Mouse (Mus musculus): Measurements from ENCODE around the gene Zfp580. TPM values are rescaled to one million over a fixed set of nuclear protein-coding genes. Genes with fewer than 3 reads are reported as not detected.
A peak's percentile ranks its signal among the peaks of the same experiment; 100 is the strongest.

The Zfp580 gene
- polyA plus RNA-seq, 1 experiment from 2014 or later, result 15.2 TPM

GRCm38 (mm10) chr7:5044981-5045380 is 6.4 kb upstream of the Zfp580 start:
- Histone ChIP-seq H3K4me2 (ENCODE audit: low read depth, low read length) (no peak overlapping the region), H3K27ac (ENCODE audit: low read length) (no peak overlapping the region), H3K36me3 (ENCODE audit: control insufficient read depth, insufficient read depth) (0 out of 2 replicates have a peak, but pooled peaks cover 3% of the 10 kb centered on the region), H3K4me3 (ENCODE audit: low read length) (no peak overlapping the region), H3K9ac (ENCODE audit: low read length) (no peak overlapping the region), H3K4me1 (ENCODE audit: control insufficient read depth, insufficient read depth, low read length) (no peaks in the 10 kb centered on the region), H3K9me3 (replicated peaks; ENCODE audit: control insufficient read depth, low read length) (no peaks in the 10 kb centered on the region), H3K27me3 (ENCODE audit: control insufficient read depth, insufficient read depth, low read length) (no peaks in the 10 kb centered on the region)
- no peak for ATAC-seq (replicated peaks; ENCODE audit: extremely low read depth, insufficient read depth, low FRiP score)
- WGBS, result 49% methylated on average over 2 of the region's 2 CpGs

GRCm38 (mm10) chr7:5046112-5046511 is 5.2 kb upstream of the Zfp580 start:
- H3K27me3 ChIP-seq (ENCODE audit: control insufficient read depth, insufficient read depth, low read length), result no peaks in the 10 kb centered on the region
- H3K4me3 ChIP-seq (ENCODE audit: low read length), result no peak overlapping the region
- no peak overlapping the region for H3K4me2 ChIP-seq (ENCODE audit: low read depth, low read length)
- H3K9ac ChIP-seq (ENCODE audit: low read length), result no peak overlapping the region
- 62% methylated on average over 2 of the region's 2 CpGs for WGBS
- ATAC-seq (replicated peaks; ENCODE audit: extremely low read depth, insufficient read depth, low FRiP score), result no peak
- H3K4me1 ChIP-seq (ENCODE audit: control insufficient read depth, insufficient read depth, low read length), result peaks cover 3% of the 10 kb centered on the region; the same call in 1 of the 2 replicates
- no peaks in the 10 kb centered on the region for H3K36me3 ChIP-seq (ENCODE audit: control insufficient read depth, insufficient read depth)
- no peak overlapping the region for H3K27ac ChIP-seq (ENCODE audit: low read length)
- H3K9me3 ChIP-seq (replicated peaks; ENCODE audit: control insufficient read depth, low read length), result no peaks in the 10 kb centered on the region

DNA sequence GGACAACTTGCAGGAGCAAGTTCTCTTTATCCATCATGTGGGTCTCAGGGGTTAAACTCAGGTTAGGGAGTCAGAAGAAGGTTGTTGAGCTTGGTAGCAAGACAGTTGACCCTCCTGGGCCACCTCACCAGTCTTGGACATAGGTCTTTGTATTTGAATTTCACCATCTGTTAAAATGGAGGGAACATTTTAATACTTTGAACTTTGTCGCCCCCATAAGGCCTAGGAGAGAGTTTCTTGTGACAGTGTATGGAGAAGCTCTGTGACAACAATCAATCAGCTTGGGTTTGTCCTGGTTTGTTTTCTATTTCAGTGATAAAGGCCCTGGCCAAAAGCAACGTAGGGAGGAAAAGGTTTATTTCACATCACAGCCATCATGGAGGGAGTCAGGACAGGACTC is 4.0 kb upstream of the Zfp580 start:
- Histone ChIP-seq H3K4me3 (ENCODE audit: low read length) (no peak overlapping the region), H3K9ac (ENCODE audit: low read length) (no peak overlapping the region), H3K27ac (ENCODE audit: low read length) (no peak overlapping the region), H3K27me3 (ENCODE audit: control insufficient read depth, insufficient read depth, low read length) (peaks cover 5% of the 10 kb centered on the region; the same call in 1 of the 2 replicates), H3K4me2 (ENCODE audit: low read depth, low read length) (no peak overlapping the region), H3K4me1 (ENCODE audit: control insufficient read depth, insufficient read depth, low read length) (peaks cover 8% of the 10 kb centered on the region), H3K9me3 (replicated peaks; ENCODE audit: control insufficient read depth, low read length) (no peaks in the 10 kb centered on the region), H3K36me3 (ENCODE audit: control insufficient read depth, insufficient read depth) (no peaks in the 10 kb centered on the region)
- WGBS, result 17% methylated on average over 2 of the region's 2 CpGs
- no peak for ATAC-seq (replicated peaks; ENCODE audit: extremely low read depth, insufficient read depth, low FRiP score)

DNA sequence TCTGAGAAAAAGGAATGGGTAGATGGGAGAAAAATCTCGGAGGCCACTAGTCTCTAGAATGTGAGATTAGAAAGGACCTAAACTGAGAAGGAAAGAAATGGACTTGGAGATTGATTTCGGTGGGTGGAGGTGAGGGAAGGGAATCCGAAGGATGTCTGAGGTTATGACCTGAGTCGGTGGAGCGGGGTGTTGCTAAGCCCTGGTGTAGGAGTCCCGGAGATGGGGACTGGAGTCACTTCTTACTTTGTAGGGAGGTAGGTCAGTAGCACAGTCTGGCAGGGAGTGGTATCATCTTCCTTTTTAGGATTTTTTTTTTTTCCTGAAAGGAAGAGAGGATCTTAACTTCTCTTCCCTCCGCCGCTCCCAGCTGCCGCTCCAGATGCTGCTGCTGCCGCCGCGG is 1.1 kb downstream of the Zfp580 start:
- 6% methylated on average over 12 of the region's 12 CpGs for WGBS
- Histone ChIP-seq H3K27me3 (ENCODE audit: control insufficient read depth, insufficient read depth, low read length) (peaks cover 48% of the 10 kb centered on the region), H3K4me3 (ENCODE audit: low read length) (peak overlapping the region; percentile 78), H3K4me2 (ENCODE audit: low read depth, low read length) (peak overlapping the region; percentile 92), H3K36me3 (ENCODE audit: control insufficient read depth, insufficient read depth) (no peaks in the 10 kb centered on the region), H3K9ac (ENCODE audit: low read length) (no peak overlapping the region; the same call in 1 of the 2 replicates), H3K27ac (ENCODE audit: low read length) (no peak overlapping the region), H3K4me1 (ENCODE audit: control insufficient read depth, insufficient read depth, low read length) (peaks cover 26% of the 10 kb centered on the region), H3K9me3 (replicated peaks; ENCODE audit: control insufficient read depth, low read length) (no peaks in the 10 kb centered on the region)
- no peak for ATAC-seq (replicated peaks; ENCODE audit: extremely low read depth, insufficient read depth, low FRiP score)

DNA sequence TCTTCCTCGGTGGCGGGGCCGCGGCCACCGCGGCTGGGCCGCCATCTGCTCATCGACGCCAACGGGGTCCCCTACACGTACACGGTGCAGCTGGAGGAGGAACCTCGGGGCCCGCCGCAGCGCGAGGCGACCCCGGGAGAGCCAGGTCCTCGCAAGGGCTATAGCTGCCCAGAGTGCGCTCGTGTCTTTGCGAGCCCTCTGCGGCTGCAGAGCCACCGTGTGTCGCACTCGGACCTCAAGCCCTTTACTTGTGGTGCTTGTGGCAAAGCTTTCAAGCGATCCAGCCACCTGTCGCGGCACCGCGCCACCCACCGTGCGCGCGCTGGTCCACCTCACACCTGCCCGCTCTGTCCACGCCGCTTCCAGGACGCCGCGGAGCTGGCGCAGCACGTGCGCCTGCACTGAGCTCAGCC is 1.6 kb downstream of the Zfp580 start:
- H3K27ac ChIP-seq (ENCODE audit: low read length), result no peak overlapping the region
- 9% methylated on average over 45 of the region's 45 CpGs for WGBS

DNA sequence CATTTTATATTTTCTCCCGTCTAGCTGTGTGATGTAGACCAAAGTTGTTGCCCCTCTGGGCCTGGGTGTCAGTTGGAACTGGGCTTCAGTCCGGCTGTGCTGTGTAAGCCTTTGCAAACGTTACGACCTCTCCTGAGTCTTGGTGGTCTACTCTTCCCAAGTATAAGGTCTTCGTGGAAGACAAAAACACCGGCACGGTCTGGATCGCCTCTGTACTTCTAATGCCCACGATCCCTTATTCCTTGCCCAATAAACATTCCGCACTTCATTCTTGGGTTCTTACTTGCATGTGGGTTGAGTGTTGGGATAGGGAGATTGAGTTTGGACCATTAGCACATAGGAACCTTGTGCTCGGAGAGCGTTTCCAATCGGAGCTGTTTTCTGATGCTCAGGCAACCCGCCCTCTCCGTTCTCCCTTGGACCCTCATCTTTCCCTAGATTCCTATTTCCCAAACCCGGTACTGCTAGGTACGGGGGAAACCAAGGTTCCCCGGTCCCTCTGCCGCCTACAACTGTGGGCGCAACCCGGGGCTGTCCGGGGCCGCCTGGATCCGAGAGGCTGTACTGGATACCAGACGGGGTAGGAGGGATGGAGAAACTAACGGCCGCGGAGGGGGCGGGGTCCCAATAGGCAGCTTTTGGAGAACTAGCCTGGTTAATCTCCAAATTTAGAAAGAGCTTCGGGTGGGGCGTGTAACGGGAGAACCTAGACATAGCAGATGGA is 2.3 kb downstream of the Zfp580 start:
- 12% methylated on average over 32 of the region's 32 CpGs for WGBS
- peaks cover 26% of the 10 kb centered on the region for H3K4me1 ChIP-seq (ENCODE audit: control insufficient read depth, insufficient read depth, low read length)
- ATAC-seq (replicated peaks; ENCODE audit: extremely low read depth, insufficient read depth, low FRiP score), result no peak

More for the DNA sequence above, 1.6 kb downstream of the Zfp580 start:
- H3K36me3 ChIP-seq (ENCODE audit: control insufficient read depth, insufficient read depth), result no peaks in the 10 kb centered on the region
- H3K4me2 ChIP-seq (ENCODE audit: low read depth, low read length), result peak overlapping the region; percentile 92
- H3K27me3 ChIP-seq (ENCODE audit: control insufficient read depth, insufficient read depth, low read length), result peaks cover 53% of the 10 kb centered on the region
- H3K4me3 ChIP-seq (ENCODE audit: low read length), result peak overlapping the region; percentile 78
- H3K9me3 ChIP-seq (replicated peaks; ENCODE audit: control insufficient read depth, low read length), result no peaks in the 10 kb centered on the region
- no peak for ATAC-seq (replicated peaks; ENCODE audit: extremely low read depth, insufficient read depth, low FRiP score)
- H3K4me1 ChIP-seq (ENCODE audit: control insufficient read depth, insufficient read depth, low read length), result peaks cover 26% of the 10 kb centered on the region
- H3K9ac ChIP-seq (ENCODE audit: low read length), result no peak overlapping the region

DNA sequence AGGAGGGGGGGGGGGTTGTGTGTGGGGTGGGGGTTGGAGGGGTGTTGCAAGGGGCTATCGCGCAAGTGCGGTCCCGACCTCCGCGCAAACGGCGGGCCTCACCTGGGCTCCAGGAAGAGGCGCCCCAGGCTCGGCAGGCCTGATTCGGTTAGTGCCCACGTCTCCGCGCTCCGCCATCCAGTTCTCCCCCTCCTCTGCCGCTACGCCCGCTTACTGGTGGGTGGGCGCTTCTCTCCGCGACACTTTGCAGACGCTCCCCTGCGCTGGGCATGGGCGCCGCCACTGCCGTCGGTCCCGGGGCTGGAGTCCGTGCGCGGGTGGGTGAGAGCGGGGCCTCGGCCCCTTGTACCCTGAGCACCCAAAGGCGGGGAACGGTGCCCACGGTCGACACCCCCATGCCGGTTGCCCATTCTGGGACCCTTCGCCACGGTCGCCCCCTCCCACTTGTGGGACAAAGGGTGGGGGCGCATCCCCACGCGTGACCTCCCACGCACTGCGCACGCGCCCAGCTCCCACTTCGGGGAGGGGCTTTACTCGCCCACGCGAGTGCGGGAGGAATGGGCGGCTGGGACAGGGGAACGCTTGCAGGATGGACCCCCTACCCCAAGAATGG is 5.4 kb downstream of the Zfp580 start:
- Histone ChIP-seq H3K27ac (ENCODE audit: low read length) (no peak overlapping the region), H3K4me3 (ENCODE audit: low read length) (peak overlapping the region; percentile 44), H3K36me3 (ENCODE audit: control insufficient read depth, insufficient read depth) (no peaks in the 10 kb centered on the region), H3K9me3 (replicated peaks; ENCODE audit: control insufficient read depth, low read length) (no peaks in the 10 kb centered on the region), H3K9ac (ENCODE audit: low read length) (peak overlapping the region; percentile 60), H3K27me3 (ENCODE audit: control insufficient read depth, insufficient read depth, low read length) (peaks cover 56% of the 10 kb centered on the region), H3K4me1 (ENCODE audit: control insufficient read depth, insufficient read depth, low read length) (peaks cover 31% of the 10 kb centered on the region), H3K4me2 (ENCODE audit: low read depth, low read length) (peak overlapping the region; percentile 57)
- 3% methylated on average over 45 of the region's 55 CpGs for WGBS
- no peak for ATAC-seq (replicated peaks; ENCODE audit: extremely low read depth, insufficient read depth, low FRiP score)

More for the DNA sequence above, 2.3 kb downstream of the Zfp580 start:
- Histone ChIP-seq H3K36me3 (ENCODE audit: control insufficient read depth, insufficient read depth) (no peaks in the 10 kb centered on the region), H3K4me3 (ENCODE audit: low read length) (peak overlapping the region; percentile 78), H3K27me3 (ENCODE audit: control insufficient read depth, insufficient read depth, low read length) (peaks cover 56% of the 10 kb centered on the region), H3K27ac (ENCODE audit: low read length) (no peak overlapping the region), H3K9me3 (replicated peaks; ENCODE audit: control insufficient read depth, low read length) (no peaks in the 10 kb centered on the region), H3K9ac (ENCODE audit: low read length) (peak overlapping the region; percentile 23; the same call in 1 of the 2 replicates), H3K4me2 (ENCODE audit: low read depth, low read length) (peak overlapping the region; percentile 52)

- peaks cover 50% of the 10 kb centered on the region for H3K27me3 ChIP-seq (ENCODE audit: control insufficient read depth, insufficient read depth, low read length)
- 37% methylated on average over 8 of the region's 8 CpGs for WGBS
- no peak overlapping the region for H3K27ac ChIP-seq (ENCODE audit: low read length)
- peak overlapping the region; percentile 44 for H3K4me3 ChIP-seq (ENCODE audit: low read length)
- H3K4me1 ChIP-seq (ENCODE audit: control insufficient read depth, insufficient read depth, low read length), result peaks cover 26% of the 10 kb centered on the region
- no peaks in the 10 kb centered on the region for H3K9me3 ChIP-seq (replicated peaks; ENCODE audit: control insufficient read depth, low read length)
- H3K4me2 ChIP-seq (ENCODE audit: low read depth, low read length), result peak overlapping the region; percentile 57; the same call in 1 of the 2 replicates
- no peak for ATAC-seq (replicated peaks; ENCODE audit: extremely low read depth, insufficient read depth, low FRiP score)
- peak overlapping the region; percentile 60; the same call in 1 of the 2 replicates for H3K9ac ChIP-seq (ENCODE audit: low read length)
- H3K36me3 ChIP-seq (ENCODE audit: control insufficient read depth, insufficient read depth), result no peaks in the 10 kb centered on the region
These were observed 6.0 kb downstream of the Zfp580 start for GRCm38 (mm10) chr7:5057381-5057780.

DNA sequence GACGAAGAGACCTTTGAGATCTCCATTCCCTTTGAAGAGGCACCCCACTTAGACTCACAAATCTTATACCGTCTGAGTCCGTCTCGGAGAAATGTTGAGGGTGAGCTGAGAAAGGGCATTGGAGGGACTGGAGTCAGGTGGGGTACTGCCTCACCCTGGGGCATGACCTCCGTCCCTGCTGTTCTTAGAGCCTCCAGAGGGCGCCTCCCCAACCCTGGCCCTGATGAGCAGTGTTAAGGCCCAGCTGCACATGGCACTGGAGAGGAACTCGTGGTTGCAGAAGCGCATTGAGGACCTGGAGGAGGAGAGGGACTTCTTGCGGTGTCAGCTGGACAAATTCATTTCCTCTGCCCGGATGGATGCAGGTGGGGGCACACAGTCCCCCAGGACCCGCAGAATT is 6.5 kb downstream of the Zfp580 start:
- no peak overlapping the region for H3K4me2 ChIP-seq (ENCODE audit: low read depth, low read length)
- H3K36me3 ChIP-seq (ENCODE audit: control insufficient read depth, insufficient read depth), result no peaks in the 10 kb centered on the region
- no peaks in the 10 kb centered on the region for H3K9me3 ChIP-seq (replicated peaks; ENCODE audit: control insufficient read depth, low read length)
- H3K4me1 ChIP-seq (ENCODE audit: control insufficient read depth, insufficient read depth, low read length), result peaks cover 22% of the 10 kb centered on the region
- no peak overlapping the region for H3K4me3 ChIP-seq (ENCODE audit: low read length)
- 38% methylated on average over 11 of the region's 11 CpGs for WGBS
- no peak overlapping the region for H3K27ac ChIP-seq (ENCODE audit: low read length)
- no peak for ATAC-seq (replicated peaks; ENCODE audit: extremely low read depth, insufficient read depth, low FRiP score)
- no peak overlapping the region for H3K9ac ChIP-seq (ENCODE audit: low read length)
- H3K27me3 ChIP-seq (ENCODE audit: control insufficient read depth, insufficient read depth, low read length), result peaks cover 50% of the 10 kb centered on the region
